In genomic region chr16:75369700-75370099, GRCm38 (mm10) we compare ENCODE assay signal across 27 mouse cellular contexts.
DNase-seq lines count a peak whose midpoint lies in the region; ATAC-seq lines count a peak whose summit lies in the region.
"Had no signal": no experiment of that assay in that cellular context is flagged by ENCODE, and none has a peak within 500 bp of the region (broad histone marks: within the 10 kb centered on the region; RNA-seq: fewer than 3 reads in every experiment).

No protein-coding gene starts in this region.

- H3K4me1 ChIP-seq in hindbrain, embryonic 15.5 days (replicated peaks), result peaks cover 7% of the 10 kb centered on the region
- H3K4me1 ChIP-seq: embryonic facial prominence, embryonic 10.5 days; embryonic facial prominence, embryonic 13.5 days; heart, embryonic 12.5 days; heart, embryonic 15.5 days; intestine, embryonic 15.5 days had no signal

- H3K9ac ChIP-seq in hindbrain, embryonic 15.5 days, result no peak overlapping the region
- H3K9ac ChIP-seq: embryonic facial prominence, embryonic 13.5 days; forebrain, embryonic 12.5 days; forebrain, embryonic 15.5 days; heart, embryonic 12.5 days; heart, embryonic 15.5 days; intestine, embryonic 15.5 days had no signal

- H3K4me3 ChIP-seq in hindbrain, embryonic 15.5 days, result no peak overlapping the region
- H3K4me3 ChIP-seq: embryonic facial prominence, embryonic 10.5 days; embryonic facial prominence, embryonic 13.5 days; erythroblast, embryonic 14.5 days; forebrain, embryonic 12.5 days; forebrain, embryonic 15.5 days; heart, embryonic 12.5 days; heart, embryonic 15.5 days; intestine, embryonic 15.5 days had no signal

- H3K27me3 ChIP-seq in hindbrain, embryonic 15.5 days, result no peaks in the 10 kb centered on the region
- H3K27me3 ChIP-seq: embryonic facial prominence, embryonic 13.5 days; forebrain, embryonic 12.5 days; forebrain, embryonic 15.5 days; heart, embryonic 12.5 days; heart, embryonic 15.5 days; intestine, embryonic 15.5 days had no signal

- peak; percentile 14 to 23 for DNase-seq in cerebellum, postnatal 10 days
- no peak for DNase-seq in cerebellum, postnatal 14 days
- DNase-seq in left cerebral cortex, postnatal 4 days, result peak; percentile 20
- no peak for DNase-seq in left cerebral cortex, adult 9 months (ENCODE audit: low spot score in 2 of 2)
- DNase-seq in ZHBTc4 (ENCODE audit: low read depth, low spot score), result peak; percentile 1
- DNase-seq in thymus, postnatal 0 days (ENCODE audit: low spot score), result no peak
- DNase-seq: adrenal gland, adult 2 months; adrenal gland, postnatal 14 days; cerebellum, adult 11-12 months; cerebellum, adult 9-10 months; cerebellum, postnatal 36 days; embryo, embryonic 11 days; gastrocnemius, postnatal 25 days; heart, adult 18-20 months; heart, postnatal 14 days; heart, postnatal 4 days; kidney, adult 11 months had no signal

- no peaks in the 10 kb centered on the region for H3K9me3 ChIP-seq in hindbrain, embryonic 15.5 days
- H3K9me3 ChIP-seq: embryonic facial prominence, embryonic 10.5 days; embryonic facial prominence, embryonic 13.5 days; forebrain, embryonic 12.5 days; forebrain, embryonic 15.5 days; heart, embryonic 12.5 days; heart, embryonic 15.5 days; intestine, embryonic 15.5 days had no signal

- H3K36me3 ChIP-seq in hindbrain, embryonic 15.5 days, result no peaks in the 10 kb centered on the region
- H3K36me3 ChIP-seq: embryonic facial prominence, embryonic 10.5 days; embryonic facial prominence, embryonic 13.5 days; forebrain, embryonic 12.5 days; forebrain, embryonic 15.5 days; heart, embryonic 12.5 days; heart, embryonic 15.5 days; intestine, embryonic 15.5 days had no signal

- ATAC-seq in hindbrain, embryonic 15.5 days (ENCODE audit: low FRiP score, low read depth), result 0 out of 2 replicates have a peak, but pooled peaks have one; percentile 27
- ATAC-seq in activated CD4-positive, CD25-positive, alpha-beta regulatory T cell, adult 4 months, result no peak
- ATAC-seq: forebrain, embryonic 15.5 days; intestine, embryonic 15.5 days had no signal

- H3K27ac ChIP-seq in hindbrain, embryonic 15.5 days (replicated peaks), result no peak overlapping the region
- H3K27ac ChIP-seq: embryonic facial prominence, embryonic 10.5 days; embryonic facial prominence, embryonic 13.5 days; forebrain, embryonic 12.5 days; forebrain, embryonic 15.5 days; heart, embryonic 15.5 days; intestine, embryonic 15.5 days had no signal

- intact Hi-C loops in left cerebral cortex, postnatal 4 days (cut with DNase I), result no loop called here

- no peak overlapping the region for H3K4me2 ChIP-seq in hindbrain, embryonic 15.5 days
- H3K4me2 ChIP-seq: embryonic facial prominence, embryonic 13.5 days; forebrain, embryonic 12.5 days; forebrain, embryonic 15.5 days; heart, embryonic 12.5 days; heart, embryonic 15.5 days; intestine, embryonic 15.5 days had no signal

- WGBS in hindbrain, embryonic 15.5 days, result 37% methylated on average over 5 of the region's 5 CpGs

Comparison
In these comparisons a context has a peak if more than half of its experiments do, and no peak if none do; other contexts are left out.
1. DNase-seq: peak in cerebellum, postnatal 10 days (2 of 2), left cerebral cortex, postnatal 4 days (single experiment) and ZHBTc4 (single experiment); none in cerebellum, postnatal 14 days (0 of 2), left cerebral cortex, adult 9 months (0 of 2) and thymus, postnatal 0 days (single experiment).